Mouse (Mus musculus) testis, adult 2 months (tissue): ENCODE data around the gene Shtn1.

Experiments
- CTCF ChIP-seq: fragments of 200-500 bp; IDR thresholded peaks from 2 replicates; pipeline ENCODE4 v1.5.1; 2012; ENCODE audit warnings: low read depth, mild to moderate bottlenecking, inconsistent platforms, low read length, moderate library complexity; ENCODE audit not compliant: control insufficient read depth, insufficient read depth, insufficient replicate concordance
- POLR2A ChIP-seq: fragments of 200-500 bp; IDR thresholded peaks from 2 replicates; pipeline ENCODE4 v1.6.1; 2012; ENCODE audit warnings: low read depth, mild to moderate bottlenecking, inconsistent platforms, low read length, moderate library complexity; ENCODE audit not compliant: control insufficient read depth

DNA sequence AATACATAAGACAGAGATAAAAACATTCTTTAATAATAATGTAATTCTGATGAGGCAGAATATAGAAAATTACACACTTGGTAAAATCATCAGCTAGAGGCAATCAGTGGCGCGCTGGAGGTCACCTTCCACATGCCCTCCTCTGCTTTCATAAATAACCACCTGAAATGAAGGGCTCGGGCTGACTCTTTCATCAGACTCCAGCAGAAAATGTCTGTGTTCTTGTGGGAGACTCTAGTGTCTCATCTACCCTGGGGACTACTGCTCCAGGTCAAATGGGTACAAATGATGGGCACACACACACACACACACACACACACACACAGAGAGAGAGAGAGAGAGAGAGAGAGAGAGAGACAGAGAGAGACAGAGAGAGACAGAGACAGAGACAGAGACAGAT lies 34.8 kb downstream of the Shtn1 start:
- TF ChIP-seq CTCF = no peak
- TF ChIP-seq POLR2A = no peak
